Mouse (Mus musculus): ENCODE measurements around the gene Slc23a4. TPM values are rescaled to one million over a fixed set of nuclear protein-coding genes. Genes with fewer than 3 reads are reported as not detected.
A peak's percentile ranks its signal among the peaks of the same experiment; 100 is the strongest.

Gene Slc23a4
- polyA plus RNA-seq, 1 experiment from 2014 or later = 0.43 TPM

GRCm38 (mm10) chr6:34927156-34927555 lies 61.0 kb downstream of the Slc23a4 start:
- ATAC-seq = peak; percentile 67
- 34% methylated on average over 4 of the region's 4 CpGs for WGBS
- TF ChIP-seq EP300 (IDR thresholded peaks at IDR 0.05) (no peak), CTCF (IDR thresholded peaks at IDR 0.05) (peak; percentile 91)

GRCm38 (mm10) chr6:34921941-34922340 lies 66.3 kb downstream of the Slc23a4 start:
- no peaks in the 10 kb centered on the region for H3K4me1 ChIP-seq (ENCODE audit: insufficient read depth, low read depth, low read length)
- H3K36me3 ChIP-seq (ENCODE audit: insufficient read depth, low read length) = no peaks in the 10 kb centered on the region
- no peak overlapping the region for H3K9ac ChIP-seq (replicated peaks; ENCODE audit: low read depth)
- H3K4me3 ChIP-seq (ENCODE audit: low read depth, low read length) = no peak overlapping the region
- ATAC-seq (peak; percentile 84), DNase-seq (ENCODE audit: low spot score) (peak; percentile 82)
- H3K27me3 ChIP-seq (replicated peaks; ENCODE audit: insufficient read depth, low read length) = no peaks in the 10 kb centered on the region
- TF ChIP-seq CTCF (IDR thresholded peaks at IDR 0.05) (peak; percentile 96), EP300 (IDR thresholded peaks at IDR 0.05) (no peak)
- WGBS = 49% methylated on average over 9 of the region's 14 CpGs
- no peak overlapping the region for H3K27ac ChIP-seq (ENCODE audit: low read length)
- H3K4me2 ChIP-seq (replicated peaks; ENCODE audit: low read depth, low read length) = no peak overlapping the region
- H3K9me3 ChIP-seq (ENCODE audit: low read length) = no peaks in the 10 kb centered on the region

More at GRCm38 (mm10) chr6:34927156-34927555, 61.0 kb downstream of the Slc23a4 start:
- H3K36me3 ChIP-seq (ENCODE audit: insufficient read depth, low read length) = no peaks in the 10 kb centered on the region
- no peak overlapping the region for H3K4me3 ChIP-seq (ENCODE audit: low read depth, low read length)
- H3K9ac ChIP-seq (replicated peaks; ENCODE audit: low read depth) = no peak overlapping the region
- no peaks in the 10 kb centered on the region for H3K27me3 ChIP-seq (replicated peaks; ENCODE audit: insufficient read depth, low read length)
- no peaks in the 10 kb centered on the region for H3K4me1 ChIP-seq (ENCODE audit: insufficient read depth, low read depth, low read length)
- DNase-seq (ENCODE audit: low spot score) = peak; percentile 79
- H3K9me3 ChIP-seq (ENCODE audit: low read length) = no peaks in the 10 kb centered on the region
- H3K27ac ChIP-seq (ENCODE audit: low read length) = no peak overlapping the region
- H3K4me2 ChIP-seq (replicated peaks; ENCODE audit: low read depth, low read length) = no peak overlapping the region

- TF ChIP-seq CTCF (IDR thresholded peaks at IDR 0.05) (no peak), EP300 (IDR thresholded peaks at IDR 0.05) (no peak)
- Histone ChIP-seq H3K4me1 (ENCODE audit: insufficient read depth, low read depth, low read length) (no peaks in the 10 kb centered on the region), H3K4me2 (replicated peaks; ENCODE audit: low read depth, low read length) (no peak overlapping the region), H3K4me3 (ENCODE audit: low read depth, low read length) (no peak overlapping the region), H3K27ac (ENCODE audit: low read length) (no peak overlapping the region), H3K36me3 (ENCODE audit: insufficient read depth, low read length) (no peaks in the 10 kb centered on the region), H3K9me3 (ENCODE audit: low read length) (no peaks in the 10 kb centered on the region), H3K27me3 (replicated peaks; ENCODE audit: insufficient read depth, low read length) (no peaks in the 10 kb centered on the region), H3K9ac (replicated peaks; ENCODE audit: low read depth) (no peak overlapping the region)
- 87% methylated on average over 12 of the region's 12 CpGs for WGBS
- ATAC-seq (no peak), DNase-seq (ENCODE audit: low spot score) (no peak)
Observed at GRCm38 (mm10) chr6:34920631-34921030, 67.6 kb downstream of the Slc23a4 start.

- no peaks in the 10 kb centered on the region for H3K4me1 ChIP-seq (ENCODE audit: insufficient read depth, low read depth, low read length)
- no peak within 1 kb of the TSS for H3K4me2 ChIP-seq (replicated peaks; ENCODE audit: low read depth, low read length)
- H3K27ac ChIP-seq (ENCODE audit: low read length) = no peak within 1 kb of the TSS
- no peak for ATAC-seq
- no peak within 1 kb of the TSS for H3K4me3 ChIP-seq (ENCODE audit: low read depth, low read length)
- H3K27me3 ChIP-seq (replicated peaks; ENCODE audit: insufficient read depth, low read length) = no peaks in the 10 kb centered on the region
- H3K9me3 ChIP-seq (ENCODE audit: low read length) = no peaks in the 10 kb centered on the region
- H3K9ac ChIP-seq (replicated peaks; ENCODE audit: low read depth) = no peak within 1 kb of the TSS
- TF ChIP-seq EP300 (IDR thresholded peaks at IDR 0.05) = no peak
- TF ChIP-seq CTCF (IDR thresholded peaks at IDR 0.05) = no peak
- WGBS = 51% methylated on average over 10 of the region's 10 CpGs
- no peaks in the 10 kb centered on the region for H3K36me3 ChIP-seq (ENCODE audit: insufficient read depth, low read length)
- DNase-seq (ENCODE audit: low spot score) = no peak
Observed at GRCm38 (mm10) chr6:34919956-34920355, 68.2 kb downstream of the Slc23a4 start, which contains the start of gene Stra8. TSS of gene Stra8 (plus strand) at chr6:34920163.

- TF ChIP-seq CTCF (IDR thresholded peaks at IDR 0.05) (no peak), EP300 (IDR thresholded peaks at IDR 0.05) (no peak)
- no peak overlapping the region for H3K9ac ChIP-seq (replicated peaks; ENCODE audit: low read depth)
- 79% methylated on average over 7 of the region's 7 CpGs for WGBS
- no peaks in the 10 kb centered on the region for H3K36me3 ChIP-seq (ENCODE audit: insufficient read depth, low read length)
- no peak for ATAC-seq
- H3K9me3 ChIP-seq (ENCODE audit: low read length) = no peaks in the 10 kb centered on the region
- no peak overlapping the region for H3K4me2 ChIP-seq (replicated peaks; ENCODE audit: low read depth, low read length)
- H3K27ac ChIP-seq (ENCODE audit: low read length) = no peak overlapping the region
- no peak for DNase-seq (ENCODE audit: low spot score)
- no peaks in the 10 kb centered on the region for H3K27me3 ChIP-seq (replicated peaks; ENCODE audit: insufficient read depth, low read length)
- no peak overlapping the region for H3K4me3 ChIP-seq (ENCODE audit: low read depth, low read length)
- no peaks in the 10 kb centered on the region for H3K4me1 ChIP-seq (ENCODE audit: insufficient read depth, low read depth, low read length)
Observed at GRCm38 (mm10) chr6:34919146-34919545, 69.1 kb downstream of the Slc23a4 start.

- H3K9me3 ChIP-seq (ENCODE audit: low read length) = no peaks in the 10 kb centered on the region
- H3K4me3 ChIP-seq (ENCODE audit: low read depth, low read length) = no peak overlapping the region
- no peak overlapping the region for H3K9ac ChIP-seq (replicated peaks; ENCODE audit: low read depth)
- DNase-seq (ENCODE audit: low spot score) = no peak
- H3K27ac ChIP-seq (ENCODE audit: low read length) = no peak overlapping the region
- no peak for ATAC-seq
- no peaks in the 10 kb centered on the region for H3K27me3 ChIP-seq (replicated peaks; ENCODE audit: insufficient read depth, low read length)
- no peak overlapping the region for H3K4me2 ChIP-seq (replicated peaks; ENCODE audit: low read depth, low read length)
- 80% methylated on average over 3 of the region's 3 CpGs for WGBS
- no peaks in the 10 kb centered on the region for H3K36me3 ChIP-seq (ENCODE audit: insufficient read depth, low read length)
- peaks cover 8% of the 10 kb centered on the region; the same call in 1 of the 2 replicates for H3K4me1 ChIP-seq (ENCODE audit: insufficient read depth, low read depth, low read length)
- TF ChIP-seq CTCF (IDR thresholded peaks at IDR 0.05) = no peak
- TF ChIP-seq EP300 (IDR thresholded peaks at IDR 0.05) = no peak
Observed at GRCm38 (mm10) chr6:34914462-34914861, 73.7 kb downstream of the Slc23a4 start.

Data from lung, postnatal 0 days (tissue).